Mouse (Mus musculus) midbrain, embryonic 11.5 days (tissue): ENCODE results near the gene Esyt2. TPM values are rescaled to one million over a fixed set of nuclear protein-coding genes. Genes with fewer than 3 reads are reported as not detected.

ENCODE experiments used
- ATAC-seq: fragments of 200-750 bp; cut with Nextera tagmentation; 2 replicates; pipeline ENCODE4 v1.8.0; 2017; ENCODE audit warnings: moderate TSS enrichment, moderate library complexity; ENCODE audit not compliant: low FRiP score
- DNase-seq: peaks from one replicate; pipeline ENCODE4 v3.0.0; 2015; ENCODE audit warnings: low spot score; ENCODE audit errors: missing footprints
- H3K27ac ChIP-seq: fragments of 300-500 bp; sonication (generic); 2 replicates; pipeline ENCODE4 v1.5.1; 2014; ENCODE audit warnings: low read depth, low read length
- H3K27me3 ChIP-seq: fragments of 300-500 bp; sonication (generic); 2 replicates; pipeline ENCODE4 v1.6.1; 2014; ENCODE audit warnings: mild to moderate bottlenecking, low read length, moderate library complexity, mixed read lengths; ENCODE audit not compliant: control insufficient read depth, insufficient read depth
- H3K36me3 ChIP-seq: fragments of 300-500 bp; sonication (generic); 2 replicates; pipeline ENCODE4 v1.6.1; 2014; ENCODE audit warnings: mild to moderate bottlenecking, low read length, moderate library complexity, mixed read lengths; ENCODE audit not compliant: control insufficient read depth, insufficient read depth
- H3K4me1 ChIP-seq: fragments of 300-500 bp; sonication (generic); 2 replicates; pipeline ENCODE4 v1.6.1; 2014; ENCODE audit warnings: low read length; ENCODE audit not compliant: control insufficient read depth, insufficient read depth
- H3K4me2 ChIP-seq: fragments of 300-500 bp; sonication (generic); 2 replicates; pipeline ENCODE4 v1.6.1; 2014; ENCODE audit warnings: mild to moderate bottlenecking, moderate library complexity
- H3K4me3 ChIP-seq: fragments of 300-500 bp; sonication (generic); 2 replicates; pipeline ENCODE4 v1.5.1; 2014; ENCODE audit warnings: low read depth, low read length
- H3K9ac ChIP-seq: fragments of 300-500 bp; sonication (generic); 2 replicates; pipeline ENCODE4 v1.6.1; 2014; ENCODE audit warnings: low read length
- H3K9me3 ChIP-seq: fragments of 300-500 bp; sonication (generic); 2 replicates; pipeline ENCODE4 v1.6.1; 2016; ENCODE audit warnings: low read length; ENCODE audit not compliant: control insufficient read depth
- WGBS: fragments of 180-500 bp; shearing (Covaris S2); extraction: QIAGEN DNeasy Blood & Tissue Kit; methylation state at CpG from one replicate; pipeline ENCODE4 v1.1.7; 2014; 5-methylcytosine and 5-hydroxymethylcytosine counted together
- microRNA-seq: library from miRNA; unstranded; fragments of <30 nt; microRNA quantifications from one replicate; pipeline ENCODE4, GENCODE M21; 2017
- polyA plus RNA-seq: library from polyadenylated mRNA; unstranded; fragments of >200 nt; fragmentation: Nextera tagmentation; extraction: Ambion mirVana; gene quantifications from 2 replicates; pipeline ENCODE4 v1.2.1, GENCODE M21; 2014

Gene Esyt2
- polyA plus RNA-seq, 1 experiment from 2014 or later, result 17.8 TPM

- DNase-seq, result no peak
- H3K4me1 ChIP-seq, result no peaks in the 10 kb centered on the region
- no peak for ATAC-seq
- H3K4me2 ChIP-seq, result no peak overlapping the region
- H3K36me3 ChIP-seq, result peaks cover 13% of the 10 kb centered on the region
- 89% methylated on average over 2 of the region's 2 CpGs for WGBS
- no peak overlapping the region for H3K9ac ChIP-seq
- no peak overlapping the region for H3K27ac ChIP-seq
- H3K9me3 ChIP-seq, result no peaks in the 10 kb centered on the region
- no peaks in the 10 kb centered on the region for H3K27me3 ChIP-seq
- H3K4me3 ChIP-seq, result no peak overlapping the region
These were observed 144.4 kb downstream of the Esyt2 start for GRCm38 (mm10) chr12:116425392-116425791.

- Histone ChIP-seq H3K9ac (no peak overlapping the region), H3K4me3 (no peak overlapping the region), H3K4me2 (no peak overlapping the region), H3K27ac (no peak overlapping the region), H3K27me3 (no peaks in the 10 kb centered on the region), H3K36me3 (peaks cover 3% of the 10 kb centered on the region; the same call in 1 of the 2 replicates), H3K4me1 (no peaks in the 10 kb centered on the region), H3K9me3 (no peaks in the 10 kb centered on the region)
- 97% methylated on average over 2 of the region's 2 CpGs for WGBS
- DNase-seq (no peak), ATAC-seq (no peak)
These were observed 152.7 kb downstream of the Esyt2 start for GRCm38 (mm10) chr12:116433742-116434141.

GRCm38 (mm10) chr12:116435232-116435631 is 154.2 kb downstream of the Esyt2 start:
- WGBS, result 92% methylated on average over 2 of the region's 2 CpGs
- Histone ChIP-seq H3K9ac (no peak overlapping the region), H3K9me3 (no peaks in the 10 kb centered on the region), H3K27me3 (no peaks in the 10 kb centered on the region), H3K4me3 (no peak overlapping the region), H3K4me1 (no peaks in the 10 kb centered on the region), H3K4me2 (no peak overlapping the region), H3K27ac (no peak overlapping the region), H3K36me3 (peaks cover 3% of the 10 kb centered on the region; the same call in 1 of the 2 replicates)
- DNase-seq, result no peak
- no peak for ATAC-seq

- no peak overlapping the region for H3K27ac ChIP-seq
- DNase-seq (no peak), ATAC-seq (no peak)
- H3K4me1 ChIP-seq, result no peaks in the 10 kb centered on the region
- H3K36me3 ChIP-seq, result no peaks in the 10 kb centered on the region; the same call in 1 of the 2 replicates
- 96% methylated on average over 3 of the region's 3 CpGs for WGBS
- no peak overlapping the region for H3K4me3 ChIP-seq
- H3K4me2 ChIP-seq, result no peak overlapping the region
- H3K27me3 ChIP-seq, result no peaks in the 10 kb centered on the region
- H3K9me3 ChIP-seq, result no peaks in the 10 kb centered on the region
- no peak overlapping the region for H3K9ac ChIP-seq
These were observed 155.1 kb downstream of the Esyt2 start for GRCm38 (mm10) chr12:116436125-116436524.

- WGBS, result 87% methylated on average over 5 of the region's 5 CpGs
- no peak overlapping the region for H3K9ac ChIP-seq
- H3K27ac ChIP-seq, result no peak overlapping the region
- DNase-seq (no peak), ATAC-seq (no peak)
- H3K36me3 ChIP-seq, result peaks cover 2% of the 10 kb centered on the region; the same call in 1 of the 2 replicates
- no peaks in the 10 kb centered on the region for H3K9me3 ChIP-seq
- no peak overlapping the region for H3K4me2 ChIP-seq
- no peaks in the 10 kb centered on the region for H3K4me1 ChIP-seq
- H3K4me3 ChIP-seq, result no peak overlapping the region
- H3K27me3 ChIP-seq, result no peaks in the 10 kb centered on the region
These were observed 157.6 kb downstream of the Esyt2 start for GRCm38 (mm10) chr12:116438591-116438990.

Small RNAs within 50 kb of the gene (microRNA-seq; reads per million reads assigned to microRNA genes)
- gene Gm23190, result not detected

Other genes starting within 250 kb of the Esyt2 start
- gene Zfp386, start 233.5 kb upstream of the Esyt2 start, polyA plus RNA-seq, result 77.7 and 82.3 TPM in 2 replicates
- gene Vipr2, start 203.5 kb upstream of the Esyt2 start, polyA plus RNA-seq, result 4.6 and 5.2 TPM in 2 replicates
- gene Wdr60, start 18.2 kb upstream of the Esyt2 start, polyA plus RNA-seq, result 14.1 and 16.2 TPM in 2 replicates
- gene Gm11027, start 5.8 kb upstream of the Esyt2 start, polyA plus RNA-seq, result not detected in 2 replicates
- 42.0 and 47.7 TPM in 2 replicates for gene Ncapg2, start 124.2 kb downstream of the Esyt2 start, polyA plus RNA-seq
- 7.0 and 7.3 TPM in 2 replicates for gene Ptprn2, start 204.5 kb downstream of the Esyt2 start, polyA plus RNA-seq